Mouse (Mus musculus) MEL (cell line): Measurements from ENCODE around the gene Ets1.

Experiments
- CTCF ChIP-seq, 3 experiments: IDR thresholded peaks in 2 of 3; conservative IDR thresholded peaks in 1 of 3; 2 replicates each; pipeline ENCODE4 v1.5.1; 2011 to 2012; ENCODE audit warnings: low read length in 3 of 3, low read depth in 2 of 3, mild to moderate bottlenecking in 2 of 3, improper control_type of control experiment in 1 of 3, inconsistent platforms in 1 of 3, mixed read lengths in 1 of 3, moderate library complexity in 1 of 3; ENCODE audit not compliant: control insufficient read depth in 1 of 3, insufficient read depth in 1 of 3, poor library complexity in 1 of 3, severe bottlenecking in 1 of 3
- EP300 ChIP-seq, 2 experiments: IDR thresholded peaks; 2 replicates each; pipeline ENCODE4 v1.6.1; 2011; ENCODE audit warnings: improper control_type of control experiment in 2 of 2, low read length in 2 of 2, low read depth in 1 of 2, mild to moderate bottlenecking in 1 of 2
- ETS1 ChIP-seq: IDR thresholded peaks from 2 replicates; pipeline ENCODE4 v1.6.1; 2012; ENCODE audit warnings: low read depth, mild to moderate bottlenecking, inconsistent platforms, low read length, improper control_type of control experiment, moderate library complexity
- GATA1 ChIP-seq: IDR thresholded peaks from 2 replicates; pipeline ENCODE4 v1.6.1; 2011; ENCODE audit warnings: low read depth, low read length, improper control_type of control experiment
- KAT2A ChIP-seq: conservative IDR thresholded peaks from 2 replicates; pipeline ENCODE4 v1.6.1; 2012; ENCODE audit warnings: low read depth, low read length, improper control_type of control experiment, inconsistent platforms
- MAZ ChIP-seq: IDR thresholded peaks from 2 replicates; pipeline ENCODE4 v1.6.1; 2012; ENCODE audit warnings: low read depth, mild to moderate bottlenecking, inconsistent platforms, low read length, improper control_type of control experiment
- NRF1 ChIP-seq: IDR thresholded peaks from 2 replicates; pipeline ENCODE4 v1.6.1; 2014; ENCODE audit warnings: low read depth, mild to moderate bottlenecking, inconsistent platforms, low read length, improper control_type of control experiment, moderate library complexity; ENCODE audit not compliant: poor library complexity, insufficient read depth, severe bottlenecking
- POLR2A ChIP-seq, 2 experiments: IDR thresholded peaks; 2 replicates each; pipeline ENCODE4 v1.6.1; 2011 to 2012; ENCODE audit warnings: low read length in 2 of 2, mild to moderate bottlenecking in 2 of 2, control low read depth in 1 of 2, improper control_type of control experiment in 1 of 2, low read depth in 1 of 2, moderate library complexity in 1 of 2; ENCODE audit not compliant: control insufficient read depth in 1 of 2, insufficient read depth in 1 of 2, poor library complexity in 1 of 2
- UBTF ChIP-seq: IDR thresholded peaks from 2 replicates; pipeline ENCODE4 v1.6.1; 2012; ENCODE audit warnings: low read depth, mild to moderate bottlenecking, inconsistent platforms, low read length, improper control_type of control experiment, moderate library complexity, borderline replicate concordance; ENCODE audit not compliant: insufficient read depth
- USF1 ChIP-seq: IDR thresholded peaks from 2 replicates; pipeline ENCODE4 v1.6.1; 2014; ENCODE audit warnings: low read depth, mild to moderate bottlenecking, inconsistent platforms, low read length, improper control_type of control experiment, moderate library complexity
- USF2 ChIP-seq, 2 experiments: IDR thresholded peaks; 2 replicates each; pipeline ENCODE4 v1.6.1; 2011 to 2012; ENCODE audit warnings: improper control_type of control experiment in 2 of 2, low read length in 2 of 2, borderline replicate concordance in 1 of 2, inconsistent platforms in 1 of 2, low read depth in 1 of 2, mild to moderate bottlenecking in 1 of 2; ENCODE audit not compliant: insufficient read depth in 1 of 2
- ZMIZ1 ChIP-seq: IDR thresholded peaks from 2 replicates; pipeline ENCODE4 v1.6.1; 2012; ENCODE audit warnings: low read depth, mild to moderate bottlenecking, inconsistent platforms, low read length, improper control_type of control experiment, moderate library complexity

GRCm38 (mm10) chr9:32694916-32695490 lies 59.0 kb downstream of the Ets1 start:
- TF ChIP-seq KAT2A (no peak), CTCF (IDR thresholded peaks at IDR 0.05 in 2 of 3, conservative IDR thresholded peaks at IDR 0.05 in 1 of 3; ENCODE audit: control insufficient read depth in 1 of 3, insufficient read depth in 1 of 3, low read depth in 2 of 3, low read length in 3 of 3, poor library complexity in 1 of 3, severe bottlenecking in 1 of 3) (no peak), EP300 (IDR thresholded peaks at IDR 0.05; ENCODE audit: low read depth in 1 of 2, low read length in 2 of 2) (no peak), POLR2A (IDR thresholded peaks at IDR 0.05; ENCODE audit: control insufficient read depth in 1 of 2, insufficient read depth in 1 of 2, low read depth in 1 of 2, low read length in 2 of 2, poor library complexity in 1 of 2) (no peak), ETS1 (no peak), UBTF (no peak), GATA1 (no peak), MAZ (no peak), USF1 (no peak), NRF1 (no peak), USF2 (IDR thresholded peaks at IDR 0.05; ENCODE audit: borderline replicate concordance in 1 of 2, insufficient read depth in 1 of 2, low read depth in 1 of 2, low read length in 2 of 2) (no peak), ZMIZ1 (no peak)
